Mouse (Mus musculus) heart, adult 2 months (tissue): Measurements from ENCODE around the gene Ccsap.

Experiments
- CTCF ChIP-seq: fragments of 200-600 bp; IDR thresholded peaks from 2 replicates; pipeline ENCODE4 v1.8.1; 2022; ENCODE audit warnings: antibody characterized with exemption, mild to moderate bottlenecking, moderate library complexity
- EP300 ChIP-seq: fragments of 200-500 bp; IDR thresholded peaks from 2 replicates; pipeline ENCODE4 v1.6.1; 2011; ENCODE audit warnings: low read depth, low read length, control low read depth; ENCODE audit not compliant: insufficient read depth

GRCm38 (mm10) chr8:123801538-123801937 lies 58.5 kb downstream of the Ccsap start:
- TF ChIP-seq CTCF: no peak
- no peak for TF ChIP-seq EP300
